Mouse (Mus musculus) urinary bladder, postnatal 4 days (tissue): Measurements from ENCODE around the gene Il34.

ENCODE experiments used
- DNase-seq, 2 experiments: peaks; one replicate each; pipeline ENCODE4 v3.0.0; 2021 to 2022; ENCODE audit warnings: low spot score in 2 of 2

Gene Il34

DNA sequence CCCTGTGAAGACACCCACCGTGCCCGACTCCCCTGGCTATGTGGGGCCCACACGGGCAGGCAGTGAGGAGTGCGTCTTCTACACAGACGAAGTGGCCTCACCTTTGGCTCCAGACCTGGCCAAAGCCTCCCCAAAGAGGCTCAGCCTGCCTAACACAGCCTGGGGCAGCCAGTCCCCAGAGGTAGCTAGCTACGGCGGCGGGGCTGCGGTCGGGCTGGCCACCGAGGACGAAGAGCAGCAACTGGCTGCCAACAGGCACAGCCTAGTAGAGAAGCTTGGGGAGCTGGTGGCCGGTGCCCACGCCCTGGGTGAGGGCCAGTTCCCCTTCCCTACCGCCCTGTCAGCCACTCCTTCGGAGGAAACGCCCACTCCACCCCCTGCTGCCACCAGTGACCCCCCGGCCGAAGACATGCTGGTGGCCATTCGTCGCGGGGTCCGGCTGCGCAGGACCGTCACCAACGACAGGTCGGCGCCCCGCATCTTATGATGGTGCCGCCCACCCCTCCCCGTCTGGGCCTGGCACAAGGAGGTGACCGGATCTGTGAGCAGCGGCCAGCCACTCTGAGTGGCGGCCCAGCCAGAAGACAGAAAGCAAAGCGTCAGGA, 67.0 kb downstream of the Il34 start:
- DNase-seq = no peak

DNA sequence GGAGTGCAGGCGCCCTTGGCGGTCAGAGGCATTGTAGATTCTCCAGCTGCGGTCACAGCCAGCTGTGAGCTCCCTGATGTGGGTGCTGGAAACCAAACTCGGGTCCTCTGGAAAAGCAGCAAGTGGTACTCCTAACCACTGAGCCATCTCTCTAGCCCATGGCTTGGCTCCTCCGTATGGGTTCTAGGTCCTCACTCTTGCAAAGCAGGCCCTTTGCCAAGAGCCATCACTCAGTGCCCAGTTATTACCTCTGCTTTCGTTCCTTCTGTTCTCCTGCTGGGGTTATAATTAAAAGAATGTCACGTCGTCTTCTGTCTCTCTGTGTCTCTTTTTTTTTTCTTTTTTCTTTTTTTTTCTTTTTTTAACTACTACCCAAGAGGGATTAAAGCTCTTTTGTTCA, 72.7 kb downstream of the Il34 start:
- DNase-seq = no peak

DNA sequence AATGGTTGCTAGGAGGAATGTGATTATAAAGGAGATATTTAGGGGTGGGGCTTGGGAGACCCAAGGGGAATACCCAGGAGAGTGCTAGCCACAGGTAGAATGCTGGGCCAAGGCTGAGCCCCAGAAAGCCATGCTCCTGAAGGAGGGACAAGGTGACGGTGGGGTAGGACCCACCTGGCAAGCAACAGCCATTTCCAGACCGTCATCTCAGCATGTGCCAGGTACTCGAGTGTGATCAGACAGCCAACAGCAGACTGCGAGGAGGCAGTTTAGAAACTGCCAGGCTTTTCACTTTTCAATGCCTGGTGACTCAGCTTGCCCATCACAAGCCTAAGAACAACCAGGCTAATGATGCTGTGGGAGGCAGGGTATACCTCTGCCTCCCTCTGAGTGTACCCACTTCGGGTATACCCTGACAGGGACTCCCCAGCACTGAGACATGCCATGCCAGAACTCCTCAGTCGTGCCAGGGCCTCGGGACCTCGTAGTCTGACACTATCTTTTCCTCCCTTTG, 74.3 kb downstream of the Il34 start:
- no peak for DNase-seq

DNA sequence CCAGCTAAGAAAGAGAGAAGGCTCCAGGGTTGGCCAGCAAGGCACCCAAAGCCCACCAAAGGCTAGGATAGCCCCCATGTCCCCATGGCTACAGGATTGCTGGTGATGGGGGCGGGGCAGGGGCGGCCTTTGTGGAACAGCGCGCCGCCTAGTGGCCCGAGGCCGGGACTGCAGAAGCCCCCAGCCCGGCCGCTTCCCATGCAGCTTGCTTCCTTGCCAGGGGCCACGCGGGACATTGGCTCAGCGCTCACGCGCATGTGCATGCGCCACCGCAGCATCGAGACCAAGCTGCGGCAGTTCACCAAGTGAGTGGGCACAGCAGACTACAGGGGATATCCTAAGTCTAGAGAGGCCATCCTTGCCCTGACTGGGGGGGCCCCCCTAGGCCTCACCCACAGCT, 78.8 kb downstream of the Il34 start:
- DNase-seq = peak in 1 of 2 experiments; percentile 48

DNA sequence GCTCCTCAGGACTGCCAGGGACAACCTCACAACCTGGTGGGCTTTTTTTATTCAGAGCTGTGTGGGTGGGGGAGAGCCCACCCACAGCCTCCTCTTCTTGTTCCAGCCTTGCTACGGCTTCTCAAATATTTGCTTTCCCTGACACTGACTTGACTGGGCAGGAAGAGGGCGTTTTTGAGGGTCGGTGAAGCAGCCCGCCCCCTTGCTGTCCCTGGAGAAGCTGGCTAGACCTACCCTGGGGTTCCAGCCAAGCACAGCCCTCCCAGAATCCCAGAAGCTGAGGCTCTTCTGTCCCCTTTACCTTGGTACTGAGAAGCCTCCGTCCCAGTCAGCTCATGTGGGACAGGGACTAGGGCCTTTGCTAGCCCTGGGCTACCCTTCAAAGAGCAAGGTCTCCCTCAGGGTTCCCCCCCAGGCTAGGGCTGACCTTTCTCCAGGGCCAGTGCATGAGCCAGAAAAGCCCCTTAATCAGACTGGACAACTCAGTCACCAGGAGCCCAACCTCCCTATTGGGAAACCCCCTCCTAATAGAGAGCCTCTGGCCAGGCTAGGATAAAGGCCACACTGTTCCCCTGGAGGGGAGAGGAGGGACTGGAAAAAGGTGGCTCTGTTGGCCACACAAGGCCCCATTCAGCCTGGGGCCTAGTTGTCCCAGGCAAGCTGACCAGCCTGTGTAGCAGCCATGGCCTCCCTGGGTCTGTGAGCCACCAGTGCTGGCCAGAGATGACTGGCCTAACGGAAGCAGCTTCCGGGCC, 80.5 kb downstream of the Il34 start:
- no peak for DNase-seq

DNA sequence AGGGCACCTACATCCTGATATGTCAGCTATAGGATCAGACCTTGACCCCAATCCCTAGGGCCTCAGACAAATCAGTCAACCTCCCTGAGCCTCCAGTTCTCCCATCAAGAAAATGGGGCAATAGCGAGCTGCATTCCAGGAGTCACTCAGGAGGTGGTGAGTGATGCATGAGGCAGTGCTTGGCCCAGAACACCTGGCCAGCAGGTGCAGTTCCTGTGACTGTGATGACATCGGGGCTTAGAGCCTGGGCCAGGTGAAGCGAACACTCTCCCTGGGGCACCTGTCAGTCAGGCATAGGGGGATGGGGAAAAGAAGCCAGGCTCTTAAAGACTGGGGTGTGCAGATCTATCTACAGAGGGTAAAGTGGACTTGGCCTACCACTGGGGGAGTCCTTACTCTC, 81.2 kb downstream of the Il34 start:
- DNase-seq = no peak

DNA sequence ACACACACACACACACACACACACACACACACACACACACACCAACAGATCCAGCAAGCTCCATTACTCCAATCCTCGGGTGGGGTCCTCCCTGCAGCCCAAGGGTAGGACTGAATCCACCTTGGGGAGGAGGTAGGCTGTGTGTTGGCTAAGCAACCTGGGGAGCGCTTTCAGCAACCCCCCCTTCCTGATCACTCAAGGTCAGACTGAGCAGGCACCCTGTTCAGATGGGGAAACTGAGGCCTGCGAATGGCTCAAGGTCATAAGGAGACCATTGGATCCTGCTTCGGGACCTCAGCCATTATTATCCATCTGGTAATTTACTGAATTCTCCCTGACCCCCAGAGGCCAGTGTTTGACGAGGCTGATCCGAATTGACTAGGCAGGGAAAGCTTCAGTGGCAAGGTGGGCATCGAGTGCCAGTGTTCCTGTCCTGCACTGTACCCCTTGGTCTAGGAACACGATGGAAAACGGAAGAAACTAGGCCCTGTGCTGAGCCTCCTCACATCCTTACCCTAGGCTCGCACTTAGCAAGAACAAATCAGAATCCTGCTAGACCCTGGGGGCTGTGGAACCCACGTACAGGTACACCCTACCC, 83.2 kb downstream of the Il34 start:
- no peak for DNase-seq

DNA sequence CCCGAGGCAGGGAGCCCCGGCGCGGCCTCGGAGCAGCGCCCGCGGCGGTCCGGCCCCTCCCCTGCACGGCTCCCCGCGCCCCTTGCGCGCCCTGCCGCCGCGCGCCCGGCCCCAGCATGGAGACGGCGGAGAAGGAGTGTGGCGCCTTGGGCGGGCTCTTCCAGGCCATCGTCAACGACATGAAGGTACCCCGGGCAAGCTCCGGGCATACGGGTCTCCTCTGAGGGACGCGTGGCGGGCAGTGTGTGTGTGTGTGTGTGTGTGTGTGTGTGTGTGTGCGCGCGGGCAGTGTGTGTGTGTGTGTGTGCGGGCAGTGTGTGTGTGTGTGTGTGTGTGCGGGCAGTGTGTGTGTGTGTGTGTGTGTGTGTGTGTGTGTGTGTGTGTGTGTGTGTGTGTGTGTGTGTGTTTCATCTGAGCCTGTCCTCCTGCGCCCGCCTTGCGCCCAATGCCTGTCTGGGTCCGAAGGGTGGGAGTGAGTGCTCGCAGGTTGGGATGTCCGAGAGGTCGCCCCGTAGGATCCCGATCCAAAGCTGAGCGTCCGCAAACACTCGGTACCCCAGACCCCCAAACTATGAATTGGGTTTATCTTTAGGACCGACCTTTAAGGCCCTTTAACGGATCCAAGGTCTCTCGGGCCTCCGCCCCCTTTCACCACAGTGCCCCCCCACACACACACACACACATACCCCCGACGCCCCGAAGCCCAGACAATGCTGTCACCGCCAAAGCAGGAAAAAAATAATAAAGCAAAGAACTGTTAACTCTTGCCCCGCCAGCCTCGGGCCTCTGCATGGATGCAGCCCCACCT, 83.9 kb downstream of the Il34 start:
- DNase-seq = no peak

DNA sequence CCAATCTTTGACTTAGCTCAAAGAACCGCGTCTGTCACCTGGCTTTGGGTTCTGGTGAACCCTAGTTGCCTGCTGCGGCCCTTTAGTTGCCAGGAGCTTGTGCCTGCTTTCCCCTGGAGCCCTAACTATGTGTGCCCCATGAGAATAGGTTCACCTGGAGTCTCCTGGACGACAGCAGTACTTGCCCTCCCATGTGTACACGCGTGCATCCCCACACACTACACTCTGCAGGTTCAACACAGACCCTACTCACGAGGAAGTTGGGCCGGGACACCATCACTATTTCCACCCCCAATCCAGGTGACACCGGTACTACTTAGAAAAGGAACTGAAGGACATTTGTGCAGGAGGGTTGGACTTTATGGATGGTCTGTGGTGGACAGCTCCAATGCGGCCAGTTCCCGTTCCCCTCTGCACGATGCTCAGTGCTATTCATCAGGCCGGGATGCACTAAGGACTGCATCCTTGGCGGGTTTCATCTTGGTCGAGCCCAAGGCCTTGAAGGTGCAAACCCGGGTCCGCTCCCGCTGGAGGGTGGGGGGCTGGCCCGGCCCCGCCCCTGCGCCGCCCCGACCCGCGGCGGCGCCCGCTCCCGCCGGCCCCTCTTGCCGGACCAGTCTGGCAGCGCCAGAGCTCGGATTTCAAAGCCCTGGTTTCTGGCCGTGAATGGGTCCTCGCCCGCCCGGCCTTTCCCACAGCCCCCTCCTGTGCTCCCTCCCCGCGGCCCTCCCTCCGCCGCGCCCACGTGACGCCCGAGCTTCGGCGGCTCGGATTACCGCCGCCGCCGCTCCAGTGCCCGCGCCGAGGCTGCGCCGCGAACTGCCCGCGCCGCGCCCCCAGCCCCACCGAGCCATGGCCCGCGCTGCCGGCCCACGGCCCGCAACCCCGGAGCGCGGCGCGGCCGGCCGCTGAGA, 84.8 kb downstream of the Il34 start, which contains the start of gene Mtss1l:
Gene Mtss1l, plus strand, starts transcription at position 792 of the 914 bp plus-strand sequence.
- peak; percentile 82 to 87 for DNase-seq

DNA sequence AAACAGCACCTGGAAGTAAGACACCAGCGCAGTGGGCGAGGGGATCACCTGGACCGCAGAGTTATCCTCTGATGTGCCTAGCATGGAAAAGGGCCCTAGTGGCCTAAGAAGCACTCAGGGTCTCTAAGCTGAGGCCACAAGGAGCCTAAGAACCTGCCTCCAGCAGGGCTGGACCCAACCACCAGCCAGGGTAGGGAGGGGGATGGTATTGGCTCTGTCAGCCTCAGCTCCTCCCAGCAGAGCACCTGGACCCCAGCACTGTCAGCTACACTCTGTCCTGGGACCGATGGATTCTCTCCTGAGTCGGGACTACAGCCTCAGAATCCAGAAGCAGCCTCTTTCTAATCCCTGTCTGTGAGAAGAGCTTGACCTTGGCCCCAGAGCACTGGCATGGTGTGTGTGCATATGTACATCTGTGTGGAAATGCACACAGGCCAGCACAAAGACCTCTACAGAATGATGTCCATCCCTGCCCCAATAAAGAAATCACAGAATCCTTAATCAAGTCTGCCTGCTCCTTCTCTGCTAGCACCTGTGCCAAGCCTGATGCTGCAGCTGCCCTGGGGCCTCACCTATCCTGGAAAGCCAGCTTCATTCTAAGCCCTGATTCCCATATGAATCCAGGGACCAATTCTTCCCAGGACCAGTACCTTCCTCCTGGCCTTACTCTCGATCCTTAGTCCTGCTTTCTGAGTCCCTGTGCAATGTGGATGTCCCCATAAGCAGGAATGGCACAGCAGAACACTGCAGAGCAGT, 85.6 kb downstream of the Il34 start:
- DNase-seq = no peak

DNA sequence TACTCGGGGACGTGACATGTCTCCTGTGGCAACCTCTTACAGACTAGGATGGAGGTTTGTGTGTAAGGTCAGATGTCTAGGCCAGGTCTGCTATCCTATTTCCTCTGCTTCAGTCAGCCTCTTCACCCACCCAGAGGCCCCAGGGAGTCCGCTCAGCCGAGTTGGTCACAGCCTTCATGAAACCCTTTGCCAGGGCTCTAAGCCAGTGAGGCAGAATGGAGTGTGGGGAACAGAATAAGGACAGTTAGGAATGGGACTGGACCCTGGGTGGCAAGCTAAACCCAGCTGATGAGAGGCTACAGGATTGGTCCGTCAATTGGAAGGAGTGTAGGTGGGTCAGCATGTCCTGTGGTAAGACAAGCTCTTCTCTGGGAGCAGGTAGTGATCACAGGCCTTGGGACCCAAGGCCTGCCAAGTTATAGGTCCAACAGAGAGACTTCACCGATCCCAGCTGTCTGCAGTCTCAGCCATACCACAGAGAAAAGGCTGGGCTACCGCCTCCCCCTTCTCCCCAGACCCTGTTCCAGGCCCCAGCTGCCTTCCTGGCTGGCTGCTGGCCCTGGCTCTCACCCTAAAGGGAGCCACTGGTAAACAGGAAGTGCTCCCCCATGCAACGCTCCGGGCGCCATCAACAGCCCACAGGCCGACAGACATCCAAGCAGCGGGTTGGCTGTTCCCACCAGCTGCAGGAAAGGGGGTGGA, 86.6 kb downstream of the Il34 start:
- peak in 1 of 2 experiments; percentile 67 for DNase-seq

DNA sequence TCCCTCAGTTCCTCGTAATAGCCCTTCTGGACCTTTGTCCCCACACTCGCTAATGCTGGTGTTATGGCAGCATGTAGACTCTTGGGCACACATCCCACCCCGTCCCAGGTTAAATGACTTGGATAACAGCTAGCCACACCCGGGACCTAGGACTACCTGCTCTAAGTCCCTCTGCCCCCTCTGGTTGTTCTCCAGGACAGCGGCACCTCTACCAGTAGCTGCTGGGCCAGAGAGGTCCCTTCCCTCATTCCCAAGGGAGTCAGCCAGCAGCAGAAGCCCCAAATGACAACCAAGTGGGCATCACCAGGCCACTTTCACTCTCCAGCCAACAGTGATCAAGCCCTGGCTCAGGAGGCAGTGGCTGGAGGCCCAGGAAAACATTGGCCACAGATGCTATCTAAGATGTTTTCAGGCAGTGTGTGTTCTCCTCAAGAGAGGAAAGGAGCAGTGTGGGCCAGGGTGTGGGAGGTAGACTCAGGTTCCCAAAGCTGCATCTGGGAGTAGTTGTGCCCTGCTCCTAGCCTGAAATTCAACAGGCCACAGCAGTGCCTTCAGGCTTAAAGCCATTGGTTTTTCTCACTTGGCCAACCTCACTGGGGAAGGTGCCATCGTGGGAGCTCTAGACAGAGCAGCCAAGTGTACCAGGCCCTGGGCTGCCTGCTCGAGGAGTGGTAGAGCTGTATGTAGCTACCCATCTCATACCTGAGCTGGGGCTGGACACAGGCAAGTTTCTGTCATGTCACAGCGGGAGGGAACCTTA, 87.3 kb downstream of the Il34 start:
- no peak for DNase-seq

DNA sequence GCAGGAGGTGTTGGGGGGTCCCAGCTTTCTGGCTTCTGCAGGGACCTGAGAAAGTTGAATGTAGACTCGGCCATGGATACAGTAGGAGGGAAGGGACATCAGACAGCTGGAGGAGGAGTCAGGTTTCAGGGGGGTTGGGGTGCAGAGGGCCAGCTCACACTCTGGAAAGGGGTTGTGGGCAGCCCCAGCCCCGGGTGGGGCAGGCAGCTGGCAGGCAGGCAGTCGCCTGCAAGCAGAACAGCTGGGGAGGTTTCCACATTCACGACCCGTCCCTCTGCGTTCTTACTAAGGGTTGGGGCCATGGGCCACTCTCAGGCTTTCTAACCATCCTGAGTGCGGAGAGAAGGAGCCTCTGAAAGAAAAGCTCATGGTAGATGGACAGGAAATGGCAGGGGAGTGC, 88.6 kb downstream of the Il34 start:
- no peak for DNase-seq

DNA sequence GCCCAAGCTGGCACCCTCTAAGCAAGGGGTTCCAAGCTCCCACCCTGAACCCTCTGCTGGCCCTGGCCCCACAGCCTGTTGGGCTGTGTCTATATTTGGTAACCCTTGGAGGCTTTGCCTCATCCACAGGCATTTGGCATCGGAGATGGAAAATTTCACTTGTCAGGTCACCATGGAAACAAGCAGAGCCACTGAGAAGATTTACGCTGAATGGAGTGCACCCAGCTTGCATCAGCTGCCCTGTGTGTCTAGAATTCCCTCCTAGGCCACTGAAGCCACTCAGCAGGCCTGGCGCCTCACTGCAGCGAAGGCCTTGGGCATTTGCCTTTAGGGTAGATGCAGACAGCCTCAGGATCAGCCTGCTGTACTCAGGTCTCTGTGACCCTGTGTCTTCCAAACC, 89.6 kb downstream of the Il34 start:
- DNase-seq = no peak

DNA sequence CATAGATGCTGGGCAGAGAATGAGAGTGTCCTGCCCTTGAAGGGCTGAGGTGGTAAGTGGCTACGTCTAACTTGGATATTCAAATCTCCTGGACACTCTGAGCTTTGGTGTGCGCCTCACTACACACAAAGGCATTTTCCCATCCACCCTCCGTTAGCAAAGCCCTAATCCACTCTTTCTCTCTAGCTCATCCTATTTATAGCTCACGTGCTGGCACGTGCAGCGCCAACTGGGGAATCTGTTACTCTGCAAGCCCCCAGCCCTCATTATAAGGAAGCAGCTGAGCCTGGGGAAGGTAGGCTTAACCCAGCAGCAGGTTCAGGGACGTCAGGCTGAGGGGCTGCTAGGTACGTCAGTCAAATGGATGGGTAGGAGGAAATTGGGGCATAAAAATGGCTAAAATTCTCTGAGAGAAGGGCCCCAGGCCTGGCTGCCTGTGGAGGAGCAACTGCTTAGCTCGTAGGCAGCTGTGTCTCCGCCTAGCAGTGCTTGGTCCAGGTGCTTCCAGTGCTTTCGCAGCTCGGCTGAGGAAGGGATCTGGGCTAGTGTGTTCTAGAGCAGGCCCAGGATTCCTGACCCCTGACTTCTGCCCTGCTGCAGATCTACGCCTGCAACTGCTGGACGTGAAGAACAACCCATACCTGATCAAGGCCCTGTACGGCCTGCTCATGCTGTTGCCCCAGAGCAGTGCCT, 90.8 kb downstream of the Il34 start:
- DNase-seq = no peak

DNA sequence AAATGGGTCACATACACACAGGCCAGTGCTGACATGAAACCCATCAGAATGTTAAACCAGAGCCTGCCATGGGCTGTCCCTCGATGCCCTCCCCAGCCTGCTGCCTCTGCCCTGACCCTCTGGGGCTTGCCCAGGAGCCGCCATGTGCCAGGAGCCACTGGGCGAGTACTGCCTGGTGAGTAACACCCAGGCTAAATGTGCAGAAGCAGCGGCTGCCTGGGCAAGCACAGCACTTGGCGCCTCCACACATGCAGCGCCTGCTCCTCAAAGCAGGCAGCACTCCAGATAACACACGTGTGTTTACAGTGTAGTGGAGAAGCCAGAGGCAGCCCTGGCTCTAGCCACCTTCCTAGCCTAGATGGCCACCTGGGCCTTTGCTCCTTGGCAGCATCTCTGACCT, 92.7 kb downstream of the Il34 start:
- DNase-seq = no peak

DNA sequence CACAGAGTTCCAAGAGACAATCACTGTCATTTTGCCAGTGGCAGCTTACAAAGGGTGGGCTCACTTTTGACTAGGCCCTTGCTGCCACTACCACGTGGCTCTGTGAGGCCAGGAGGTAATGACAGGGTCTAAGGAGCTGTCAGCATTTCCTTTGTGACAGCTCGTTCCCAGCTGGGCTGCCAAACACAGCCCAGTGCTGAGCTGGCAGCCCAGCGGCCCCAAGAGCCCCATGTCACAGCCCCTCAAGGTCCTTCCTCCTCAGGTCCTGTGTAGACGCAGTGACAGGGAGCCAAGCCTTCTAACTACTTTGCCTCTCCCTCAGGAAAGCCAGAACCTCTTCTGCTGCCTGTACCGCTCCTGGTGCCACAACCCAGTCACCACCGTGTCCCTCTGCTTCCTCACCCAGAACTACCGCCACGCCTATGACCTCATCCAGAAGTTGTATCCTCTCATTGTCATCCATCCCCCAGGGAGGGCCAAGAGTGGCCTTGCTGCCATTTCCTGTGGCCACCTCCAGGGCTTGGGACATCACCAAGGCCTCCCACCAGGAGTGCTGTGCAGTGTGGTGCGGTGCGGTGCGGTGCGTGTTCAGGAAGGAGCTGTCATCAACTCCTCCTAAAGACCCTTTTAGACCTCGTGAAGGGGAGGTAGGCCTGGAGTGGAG, 94.3 kb downstream of the Il34 start:
- DNase-seq = no peak

DNA sequence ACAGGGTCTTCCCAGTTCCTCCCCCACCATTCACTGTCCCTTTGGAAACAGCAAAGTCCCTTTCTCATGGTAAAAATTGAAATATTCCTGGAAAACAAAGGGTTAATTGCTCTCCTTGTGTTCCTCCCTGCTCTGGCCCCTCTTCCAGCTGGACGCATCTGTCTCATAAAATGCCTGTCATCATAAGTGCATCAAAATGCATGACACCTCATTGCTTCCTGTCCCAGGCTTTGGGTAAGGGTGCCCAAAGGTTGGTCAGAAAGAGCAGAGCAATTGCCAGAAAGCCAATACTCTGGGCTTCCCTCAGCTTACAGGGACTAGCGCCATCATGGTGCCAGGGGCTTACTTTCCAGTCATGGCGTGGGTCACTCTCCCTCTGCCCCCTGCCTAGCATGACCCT, 95.1 kb downstream of the Il34 start:
- no peak for DNase-seq
